Mouse (Mus musculus) activated CD4-positive, CD25-positive, alpha-beta regulatory T cell, adult 4 months (primary cell): ENCODE results near the gene Thbs2. TPM values are rescaled to one million over a fixed set of nuclear protein-coding genes. Genes with fewer than 3 reads are reported as not detected.

Experiments
- ATAC-seq: one replicate; pipeline ENCODE4 v1.8.0; 2017
- polyA plus RNA-seq, 2 experiments: library from polyadenylated mRNA; unstranded; fragments of 100-300 nt; shearing (Covaris generic); gene quantifications; one replicate each; pipeline ENCODE4 v1.2.1; 2017

Gene Thbs2
- polyA plus RNA-seq = not detected

DNA sequence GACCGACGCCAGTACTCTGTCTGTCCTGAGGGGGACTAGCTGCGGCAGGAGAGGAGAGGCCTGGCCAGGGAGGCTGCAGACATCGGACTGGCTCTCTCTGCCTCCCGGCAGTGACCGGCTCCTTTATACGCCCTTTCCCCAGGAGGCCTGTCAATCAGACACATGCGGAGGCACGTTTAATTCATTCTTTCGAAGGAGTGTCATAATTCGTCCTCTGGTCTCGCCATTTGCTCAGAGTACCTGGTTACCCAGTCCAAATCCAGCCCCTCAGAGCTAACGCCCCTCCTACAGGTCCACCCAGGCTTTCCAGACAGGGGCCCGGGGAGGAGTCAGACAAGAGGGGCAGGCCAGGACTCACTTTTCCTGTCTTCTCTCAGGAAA lies at the start of gene Thbs2:
Thbs2 (minus strand) TSS at position 242 of the 381 bp plus-strand sequence.
- ATAC-seq = no peak

GRCm38 (mm10) chr17:14735493-14736004 lies 41.5 kb upstream of the Thbs2 start:
- ATAC-seq = no peak

GRCm38 (mm10) chr17:14734380-14734779 lies 40.3 kb upstream of the Thbs2 start:
- ATAC-seq = no peak

DNA sequence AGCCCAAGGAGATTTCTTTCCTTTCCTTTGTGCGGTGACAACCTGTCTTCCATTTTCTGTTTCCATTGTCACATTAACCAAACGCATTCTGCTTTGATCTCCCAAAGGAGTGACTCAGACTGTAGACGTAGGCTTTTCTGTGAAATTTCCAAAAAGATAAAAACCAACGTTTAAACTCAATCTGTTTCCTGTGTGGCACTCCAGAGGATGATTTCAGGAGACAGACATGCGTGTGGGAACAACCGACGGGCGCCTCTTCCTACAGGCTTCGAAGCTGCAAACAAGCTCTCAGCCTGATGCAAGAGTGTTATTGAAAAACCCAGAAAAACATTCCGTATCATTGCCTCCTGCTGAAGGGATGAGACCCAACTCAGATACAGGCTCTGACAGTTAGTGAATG lies 39.9 kb upstream of the Thbs2 start:
- no peak for ATAC-seq

- no peak for ATAC-seq
These were observed 39.0 kb upstream of the Thbs2 start for GRCm38 (mm10) chr17:14733027-14733426.

- no peak for ATAC-seq
These were observed 36.6 kb upstream of the Thbs2 start for GRCm38 (mm10) chr17:14730629-14731028.

- no peak for ATAC-seq
These were observed 33.4 kb upstream of the Thbs2 start for GRCm38 (mm10) chr17:14727481-14727880.

DNA sequence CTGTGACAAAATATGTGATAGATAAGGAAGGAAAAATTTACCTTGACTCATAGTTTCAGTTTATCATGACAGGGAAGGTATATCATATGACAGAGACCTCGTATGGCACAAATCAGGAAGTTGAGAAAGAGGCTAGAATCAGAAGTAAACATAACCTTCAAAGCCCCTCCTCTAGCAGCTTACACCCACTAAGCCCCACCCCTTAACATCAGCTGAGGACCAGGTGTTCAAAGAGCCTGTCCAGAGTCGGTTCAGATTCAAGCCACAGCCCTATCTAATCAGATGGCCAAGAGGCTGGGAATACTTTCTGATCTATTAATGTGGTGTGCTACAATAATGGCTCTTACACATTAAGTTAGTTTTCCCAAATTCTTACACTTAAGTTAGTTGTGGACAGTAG lies 30.8 kb upstream of the Thbs2 start:
- ATAC-seq = no peak

DNA sequence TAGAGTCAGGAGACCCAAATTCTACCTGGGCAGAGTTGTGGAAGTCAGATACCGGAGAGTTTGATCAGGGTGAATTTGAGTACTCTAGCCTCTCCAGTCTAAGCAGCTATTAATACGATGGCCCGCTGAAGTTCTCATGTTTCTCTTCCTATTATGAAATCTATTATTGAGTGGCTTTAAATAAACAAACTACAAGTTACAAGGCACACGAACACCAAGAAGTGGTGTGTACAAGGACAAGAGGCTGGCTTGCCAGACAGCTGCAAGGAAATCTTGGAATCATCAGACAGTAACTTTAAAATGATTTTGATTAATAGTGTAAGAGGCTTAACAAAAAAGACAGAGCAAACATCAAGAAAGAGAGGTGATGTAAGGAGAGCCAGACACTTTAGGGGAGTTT lies 27.3 kb upstream of the Thbs2 start:
- ATAC-seq = no peak

DNA sequence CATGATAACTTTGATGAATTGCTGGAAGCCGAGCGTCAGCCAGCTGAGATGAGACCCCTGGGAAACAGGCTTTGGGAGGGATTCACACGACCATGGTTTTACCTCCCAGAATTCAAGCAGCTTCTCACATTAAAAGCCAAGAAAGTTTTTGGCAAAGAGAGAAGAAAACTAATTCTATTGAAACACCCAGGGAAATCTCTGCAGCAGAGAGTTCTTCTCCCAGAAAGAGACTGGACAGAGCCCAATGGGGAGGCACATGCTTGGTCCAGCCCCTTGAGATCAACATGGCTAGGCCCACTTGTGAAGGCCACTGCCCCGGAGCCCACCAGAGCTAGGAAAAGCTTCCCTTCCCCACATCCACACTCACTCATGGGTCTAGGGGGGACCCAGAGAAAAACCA lies 26.9 kb upstream of the Thbs2 start:
- ATAC-seq = no peak

DNA sequence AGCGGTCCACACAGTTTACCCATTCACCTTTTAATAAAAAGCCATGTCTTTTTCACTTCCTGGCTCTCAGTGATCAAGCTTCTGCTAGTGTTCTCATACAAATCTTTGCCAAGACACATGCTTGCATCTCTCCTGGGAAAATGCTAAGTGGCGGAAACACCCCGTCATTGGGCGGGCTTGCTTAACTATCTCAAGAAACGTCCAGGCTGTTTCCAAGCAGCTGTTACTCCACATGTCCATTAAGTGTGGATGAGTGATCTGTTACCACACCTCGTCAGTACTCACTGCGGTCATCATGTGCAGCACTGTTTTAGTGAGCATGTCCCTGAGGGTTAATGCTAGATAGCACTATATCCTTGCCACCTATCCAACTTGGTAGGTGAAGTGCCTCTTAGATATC lies 26.2 kb upstream of the Thbs2 start:
- no peak for ATAC-seq

DNA sequence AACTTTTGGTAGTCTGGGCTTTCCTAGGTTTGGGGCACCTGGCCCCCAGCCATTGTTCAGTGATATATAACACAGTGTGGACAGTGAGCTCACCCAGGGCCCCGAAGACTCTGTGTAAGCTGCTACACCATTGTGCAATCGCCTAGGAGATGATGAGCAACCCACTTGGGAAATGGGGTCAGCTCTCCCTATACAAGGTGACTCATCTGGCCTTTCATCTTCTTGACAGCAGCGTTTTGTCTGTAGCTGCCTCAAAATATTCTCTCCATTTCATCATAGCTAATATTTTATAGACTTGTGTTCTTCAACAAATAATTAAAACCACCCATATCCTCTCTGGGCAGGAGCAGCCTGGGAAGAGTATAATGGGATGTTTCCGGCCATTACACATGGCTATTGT lies 24.8 kb upstream of the Thbs2 start:
- ATAC-seq = no peak

- no peak for ATAC-seq
These were observed 20.7 kb upstream of the Thbs2 start for GRCm38 (mm10) chr17:14714782-14715181.

DNA sequence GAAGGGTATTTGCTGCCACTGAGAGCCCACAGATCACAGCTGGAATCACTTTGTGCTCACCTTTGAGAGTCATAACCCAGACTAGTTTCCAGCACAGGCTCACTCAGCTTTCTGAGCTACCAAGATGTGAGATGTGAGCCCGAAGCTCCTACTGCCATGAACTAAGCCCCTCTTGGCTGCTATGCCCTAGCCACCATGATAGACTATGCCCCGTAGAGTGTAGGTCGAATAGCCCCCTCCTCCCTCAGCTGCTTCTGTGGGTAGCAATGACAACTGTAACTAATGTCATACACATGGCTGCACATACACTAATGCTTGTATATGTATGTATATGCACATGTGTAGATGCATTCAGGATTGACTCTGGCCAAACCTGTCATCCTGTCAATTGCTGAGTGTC lies 20.3 kb upstream of the Thbs2 start:
- no peak for ATAC-seq

- ATAC-seq = no peak
These were observed 17.7 kb upstream of the Thbs2 start for GRCm38 (mm10) chr17:14711784-14712183.

- ATAC-seq = no peak
These were observed 17.0 kb upstream of the Thbs2 start for GRCm38 (mm10) chr17:14711032-14711431.

GRCm38 (mm10) chr17:14706066-14706465 lies 12.0 kb upstream of the Thbs2 start:
- no peak for ATAC-seq

GRCm38 (mm10) chr17:14705466-14705865 lies 11.4 kb upstream of the Thbs2 start:
- ATAC-seq = no peak

- ATAC-seq = no peak
These were observed 9.7 kb upstream of the Thbs2 start for GRCm38 (mm10) chr17:14703771-14704170.

DNA sequence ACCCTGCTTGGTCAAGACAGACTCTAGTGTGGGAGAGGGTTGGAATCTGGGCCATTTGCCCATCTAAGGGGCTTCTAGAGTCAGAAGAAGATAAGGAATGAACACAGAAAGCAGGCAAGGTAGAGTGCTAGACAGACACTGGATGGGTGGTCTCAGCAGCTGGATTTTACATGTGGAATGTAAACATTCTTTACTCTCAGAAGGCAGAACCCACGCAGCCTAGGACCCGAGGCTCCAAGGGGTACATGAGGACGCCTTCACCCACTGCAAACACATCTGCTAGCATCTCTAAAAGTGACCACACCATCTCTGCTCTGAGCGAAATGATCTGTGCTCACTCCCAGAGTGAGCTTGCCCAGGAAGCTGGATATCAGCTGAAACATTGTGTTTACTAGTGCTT lies 9.2 kb upstream of the Thbs2 start:
- no peak for ATAC-seq

DNA sequence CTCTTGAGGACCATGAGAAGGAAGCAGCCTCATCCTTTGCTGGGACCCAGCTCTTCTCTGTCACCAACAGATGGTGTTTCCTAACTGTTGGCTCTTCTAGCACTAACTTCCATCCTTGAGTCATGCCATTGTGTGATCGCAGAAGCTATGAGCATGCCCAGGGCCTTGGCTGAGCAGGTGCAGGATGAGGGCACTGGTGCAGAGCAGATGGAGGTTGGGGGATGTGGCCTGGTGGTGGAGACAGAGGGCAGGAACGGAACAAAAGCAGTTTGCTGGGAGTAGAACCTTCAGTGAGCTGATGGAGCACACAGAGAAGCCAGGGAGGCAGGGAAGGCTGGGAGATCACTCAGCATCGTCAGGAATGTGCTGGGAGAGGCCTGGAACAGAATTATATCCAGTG lies 8.7 kb upstream of the Thbs2 start:
- no peak for ATAC-seq

DNA sequence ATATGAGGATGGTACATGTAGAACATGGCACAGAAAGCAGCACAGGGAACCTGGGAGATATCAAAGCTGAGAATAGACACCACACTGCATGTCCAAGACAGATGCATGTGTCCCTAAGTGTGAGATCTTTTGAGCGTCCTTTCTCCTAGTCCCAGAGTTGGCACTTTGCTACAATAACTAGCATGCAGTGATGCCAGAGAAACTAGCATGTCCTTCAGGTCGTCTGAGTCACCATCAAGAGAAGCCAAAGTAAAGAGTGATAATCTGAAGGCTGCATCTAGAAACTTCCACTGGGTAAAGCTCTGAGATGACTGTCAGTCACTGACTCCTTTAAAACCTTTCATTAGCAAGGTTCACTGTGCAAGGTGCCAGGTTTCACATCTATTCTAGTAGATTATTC lies 7.9 kb upstream of the Thbs2 start:
- ATAC-seq = no peak

GRCm38 (mm10) chr17:14700204-14700603 lies 6.2 kb upstream of the Thbs2 start:
- ATAC-seq = no peak

DNA sequence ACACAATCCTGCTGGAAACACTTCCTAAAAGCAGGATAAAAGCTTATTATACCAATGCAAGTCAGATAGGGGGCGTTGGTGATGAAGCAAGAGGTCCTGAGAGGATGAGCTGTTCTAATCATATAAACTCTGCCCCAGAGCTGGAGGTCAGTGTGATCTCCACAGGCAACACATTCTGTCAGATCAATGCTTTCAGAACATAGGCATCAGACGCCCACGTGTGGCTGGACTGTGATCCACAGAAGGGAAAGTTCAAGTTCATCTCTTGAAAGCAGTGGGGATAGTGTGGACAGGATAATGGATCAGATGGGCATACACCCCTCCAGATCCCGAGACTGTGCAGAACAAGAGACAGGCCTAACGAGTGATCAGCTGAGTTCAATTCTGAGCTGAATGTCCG lies 4.2 kb upstream of the Thbs2 start:
- ATAC-seq = no peak

GRCm38 (mm10) chr17:14697096-14697495 lies 3.1 kb upstream of the Thbs2 start:
- ATAC-seq = no peak
